ENCODE assay signal across 15 mouse cellular contexts in the genomic region with DNA sequence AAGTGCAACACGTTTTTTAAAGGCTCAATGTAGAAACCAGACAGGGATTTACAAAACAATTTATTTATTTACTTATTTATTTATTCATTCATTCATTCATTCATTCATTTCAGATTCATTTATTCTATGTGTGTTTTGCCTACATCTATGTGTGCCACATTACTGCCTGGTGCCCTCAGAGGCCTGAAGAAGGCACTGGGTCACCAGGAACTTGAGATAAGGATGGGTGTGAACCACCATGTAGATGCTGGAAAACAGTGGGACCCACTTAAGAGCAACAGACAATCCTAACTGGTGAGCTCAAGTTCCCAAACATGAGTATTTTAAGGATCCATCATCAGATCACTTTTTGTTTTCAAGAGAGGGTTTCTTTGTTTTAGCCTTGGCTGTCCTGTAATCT.
"Had no signal": no experiment of that assay in that cellular context is flagged by ENCODE, and none has a peak within 500 bp of the region (broad histone marks: within the 10 kb centered on the region; RNA-seq: fewer than 3 reads in every experiment).

No protein-coding gene starts in this region.

- ATAC-seq: lung, postnatal 0 days; midbrain, embryonic 16.5 days had no signal

- H3K27me3 ChIP-seq: limb, embryonic 13.5 days; megakaryocyte, embryonic 14.5 days; midbrain, embryonic 12.5 days; neural tube, embryonic 13.5 days; stomach, embryonic 15.5 days had no signal

- H3K36me3 ChIP-seq: stomach, embryonic 15.5 days had no signal

- H3K9me3 ChIP-seq: limb, embryonic 13.5 days; megakaryocyte, embryonic 14.5 days; midbrain, embryonic 12.5 days; neural tube, embryonic 13.5 days; stomach, embryonic 15.5 days had no signal

- DNase-seq: kidney, adult 18-20 months; kidney, postnatal 10 days; kidney, postnatal 4 days; lung, adult 2 months; lung, postnatal 4 days; right cerebral cortex, postnatal 14 days; thymus, postnatal 36 days had no signal

- H3K27ac ChIP-seq: layer of hippocampus, adult 2 months; limb, embryonic 13.5 days; midbrain, embryonic 12.5 days; neural tube, embryonic 13.5 days; stomach, embryonic 15.5 days had no signal

- H3K4me3 ChIP-seq: layer of hippocampus, adult 2 months; limb, embryonic 13.5 days; megakaryocyte, embryonic 14.5 days; midbrain, embryonic 12.5 days; neural tube, embryonic 13.5 days; stomach, embryonic 15.5 days had no signal

- H3K4me2 ChIP-seq: limb, embryonic 13.5 days; midbrain, embryonic 12.5 days; neural tube, embryonic 13.5 days; stomach, embryonic 15.5 days had no signal

- H3K4me1 ChIP-seq: limb, embryonic 13.5 days; midbrain, embryonic 12.5 days; neural tube, embryonic 13.5 days; stomach, embryonic 15.5 days had no signal

- H3K9ac ChIP-seq: limb, embryonic 13.5 days; midbrain, embryonic 12.5 days; neural tube, embryonic 13.5 days; stomach, embryonic 15.5 days had no signal
